Mouse (Mus musculus): ENCODE data around the gene Eid2b.

Gene Eid2b

GRCm38 (mm10) chr7:28301616-28302433 lies 24.3 kb downstream of the Eid2b start, which contains the start of gene Dll3:
Gene Dll3, minus strand, starts transcription at chr7:28302238.
- peak; percentile 61 for DNase-seq

- no peak for DNase-seq
Observed at GRCm38 (mm10) chr7:28305641-28306040, 28.1 kb downstream of the Eid2b start.

GRCm38 (mm10) chr7:28306216-28306615 lies 28.7 kb downstream of the Eid2b start:
- DNase-seq = no peak

- no peak for DNase-seq
Observed at GRCm38 (mm10) chr7:28309737-28310136, 32.2 kb downstream of the Eid2b start.

- no peak for DNase-seq
Observed at GRCm38 (mm10) chr7:28311151-28311925, 33.8 kb downstream of the Eid2b start.

GRCm38 (mm10) chr7:28311926-28312543 lies 34.5 kb downstream of the Eid2b start, which contains the start of gene Timm50:
Gene Timm50, minus strand, starts transcription at chr7:28312072.
- peak; percentile 97 for DNase-seq

- no peak for DNase-seq
Observed at GRCm38 (mm10) chr7:28318036-28318435, 40.5 kb downstream of the Eid2b start.

GRCm38 (mm10) chr7:28318714-28319113 lies 41.2 kb downstream of the Eid2b start:
- DNase-seq = no peak

GRCm38 (mm10) chr7:28321974-28322720 lies 44.6 kb downstream of the Eid2b start:
- DNase-seq = no peak

- no peak for DNase-seq
Observed at GRCm38 (mm10) chr7:28325293-28325692, 47.8 kb downstream of the Eid2b start.

GRCm38 (mm10) chr7:28326457-28326856 lies 48.9 kb downstream of the Eid2b start:
- DNase-seq = no peak

GRCm38 (mm10) chr7:28328260-28328659 lies 50.7 kb downstream of the Eid2b start:
- DNase-seq = no peak

Measured in right cerebral cortex, postnatal 4 days (tissue).